Mouse (Mus musculus) G1E-ER4 (cell line): Measurements from ENCODE around the gene Arnt. TPM values are rescaled to one million over a fixed set of nuclear protein-coding genes. Genes with fewer than 3 reads are reported as not detected.

ENCODE experiments used
- GATA1 ChIP-seq: IDR thresholded peaks from one replicate; pipeline ENCODE4 v1.8.0; 2012; ENCODE audit warnings: low read length, inconsistent platforms
- polyA plus RNA-seq: library from polyadenylated mRNA; stranded (reverse); fragments of >175 nt; gene quantifications from 2 replicates; pipeline ENCODE4 v1.2.3, GENCODE M21; 2012

Arnt gene
- polyA plus RNA-seq, 1 experiment: 49.7 TPM

- no peak for TF ChIP-seq GATA1
Measured at GRCm38 (mm10) chr3:95456367-95456766, 22.2 kb downstream of the Arnt start.

- no peak for TF ChIP-seq GATA1
Measured at GRCm38 (mm10) chr3:95457758-95458157, 23.6 kb downstream of the Arnt start.

GRCm38 (mm10) chr3:95459381-95459780, 25.2 kb downstream of the Arnt start:
- TF ChIP-seq GATA1: no peak

- TF ChIP-seq GATA1: no peak
Measured at GRCm38 (mm10) chr3:95463852-95464251, 29.7 kb downstream of the Arnt start.

GRCm38 (mm10) chr3:95478966-95479365, 44.8 kb downstream of the Arnt start:
- TF ChIP-seq GATA1: no peak

GRCm38 (mm10) chr3:95486421-95486820, 52.2 kb downstream of the Arnt start:
- no peak for TF ChIP-seq GATA1

GRCm38 (mm10) chr3:95488679-95489078, 54.5 kb downstream of the Arnt start:
- TF ChIP-seq GATA1: no peak

GRCm38 (mm10) chr3:95490238-95490637, 56.0 kb downstream of the Arnt start:
- TF ChIP-seq GATA1: no peak

- no peak for TF ChIP-seq GATA1
Measured at GRCm38 (mm10) chr3:95494342-95494741, 60.2 kb downstream of the Arnt start.

GRCm38 (mm10) chr3:95498229-95498628, 64.0 kb downstream of the Arnt start:
- TF ChIP-seq GATA1: no peak

GRCm38 (mm10) chr3:95499024-95499423, 64.8 kb downstream of the Arnt start, which contains the start of gene Ctsk:
Gene Ctsk, plus strand, starts transcription at chr3:95499256.
- TF ChIP-seq GATA1: no peak

- no peak for TF ChIP-seq GATA1
Measured at GRCm38 (mm10) chr3:95499496-95500140, 65.4 kb downstream of the Arnt start.

GRCm38 (mm10) chr3:95502312-95502711, 68.1 kb downstream of the Arnt start:
- no peak for TF ChIP-seq GATA1

GRCm38 (mm10) chr3:95509348-95509747, 75.2 kb downstream of the Arnt start:
- TF ChIP-seq GATA1: no peak

- no peak for TF ChIP-seq GATA1
Measured at GRCm38 (mm10) chr3:95511611-95512180, 77.5 kb downstream of the Arnt start.

GRCm38 (mm10) chr3:95516614-95517041, 82.4 kb downstream of the Arnt start:
- peak; percentile 55 for TF ChIP-seq GATA1

GRCm38 (mm10) chr3:95517493-95517898, 83.3 kb downstream of the Arnt start:
- no peak for TF ChIP-seq GATA1
